Mouse (Mus musculus): ENCODE results near the gene Rela. TPM values are rescaled to one million over a fixed set of nuclear protein-coding genes. Genes with fewer than 3 reads are reported as not detected.

The Rela gene
- polyA plus RNA-seq, 1 experiment = 40.3 TPM

DNA sequence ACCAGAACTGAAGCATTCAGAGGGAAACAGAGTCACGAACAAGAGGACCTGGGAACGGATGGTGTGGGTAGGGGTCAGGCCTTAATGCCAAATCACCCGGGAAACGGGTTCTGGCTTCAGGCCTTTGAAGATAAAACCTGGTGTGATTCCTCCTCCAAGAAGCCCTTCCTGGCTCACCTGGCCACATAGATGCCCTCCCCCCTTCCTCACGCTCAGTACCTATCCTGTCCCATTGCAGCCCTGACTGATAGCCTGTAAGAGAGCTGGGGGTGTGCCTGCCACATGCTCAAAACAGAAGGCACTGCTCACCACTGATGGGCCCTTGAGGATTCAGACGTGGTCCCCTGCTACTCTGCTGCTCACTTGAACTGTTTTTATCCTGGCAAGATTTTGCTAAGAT lies 56.5 kb downstream of the Rela start:
- 68% methylated on average over 6 of the region's 6 CpGs for WGBS
- Histone ChIP-seq H3K27me3 (ENCODE audit: control insufficient read depth, insufficient read depth, low read length) (no peaks in the 10 kb centered on the region), H3K4me3 (replicated peaks; ENCODE audit: insufficient read depth, low read depth, low read length) (no peak overlapping the region), H3K4me1 (ENCODE audit: control insufficient read depth, insufficient read depth, low read length) (peaks cover 32% of the 10 kb centered on the region), H3K27ac (ENCODE audit: insufficient read depth, low read length) (no peak overlapping the region)
- TF ChIP-seq POLR2A (IDR thresholded peaks at IDR 0.05; ENCODE audit: borderline replicate concordance, insufficient read depth, low read length) (no peak), CTCF (IDR thresholded peaks at IDR 0.05; ENCODE audit: borderline replicate concordance, insufficient read depth, low read depth, low read length) (no peak)
- DNase-seq = no peak

DNA sequence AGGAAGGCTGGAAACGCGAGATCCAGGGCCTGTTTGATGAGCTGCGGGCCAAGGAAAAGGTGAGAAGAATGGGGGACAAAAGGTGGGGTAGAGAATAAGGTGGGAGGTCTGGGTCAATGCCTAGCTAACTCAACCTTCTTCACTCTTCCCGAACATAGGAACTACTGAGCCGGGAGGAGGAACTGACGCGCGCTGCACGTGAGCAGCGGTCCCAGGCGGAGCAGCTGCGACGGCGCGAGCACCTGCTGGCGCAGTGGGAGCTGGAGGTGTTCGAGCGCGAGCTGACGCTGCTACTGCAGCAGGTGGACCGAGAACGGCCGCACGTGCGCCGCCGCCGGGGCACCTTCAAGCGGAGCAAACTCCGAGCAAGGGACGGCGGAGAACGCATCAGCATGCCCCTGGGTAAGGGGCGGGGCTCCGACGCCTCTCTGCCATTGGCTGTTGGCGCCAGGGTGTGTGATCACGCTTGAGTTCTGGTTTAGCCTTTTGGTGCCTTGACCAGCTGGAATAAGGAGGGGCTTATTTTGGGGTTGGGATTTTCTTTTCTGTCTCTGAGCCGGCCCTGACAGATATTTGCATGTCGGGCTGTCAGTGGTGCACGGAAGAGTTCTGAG lies 58.7 kb downstream of the Rela start:
- no peak for TF ChIP-seq CTCF (IDR thresholded peaks at IDR 0.05; ENCODE audit: borderline replicate concordance, insufficient read depth, low read depth, low read length)
- H3K4me3 ChIP-seq (replicated peaks; ENCODE audit: insufficient read depth, low read depth, low read length) = no peak overlapping the region
- 39% methylated on average over 41 of the region's 41 CpGs for WGBS
- H3K27ac ChIP-seq (ENCODE audit: insufficient read depth, low read length) = no peak overlapping the region
- H3K27me3 ChIP-seq (ENCODE audit: control insufficient read depth, insufficient read depth, low read length) = no peaks in the 10 kb centered on the region
- no peak for DNase-seq
- H3K4me1 ChIP-seq (ENCODE audit: control insufficient read depth, insufficient read depth, low read length) = peaks cover 25% of the 10 kb centered on the region

Other genes starting within 250 kb of the Rela start
- 77.5 and 86.5 TPM in 2 replicates for gene Sart1, start 248.8 kb upstream of the Rela start, polyA plus RNA-seq (2012; rRNA removed)
- gene Tsga10ip, start 235.0 kb upstream of the Rela start, polyA plus RNA-seq (2012; rRNA removed) = 0.21 TPM in 1 of 2 replicates, not detected in the other
- gene Drap1, start 212.5 kb upstream of the Rela start, polyA plus RNA-seq (2012; rRNA removed) = 281 and 309 TPM in 2 replicates
- gene AI837181, start 212.3 kb upstream of the Rela start, polyA plus RNA-seq (2012; rRNA removed) = 130 and 134 TPM in 2 replicates
- not detected in 2 replicates for gene Fosl1, start 189.9 kb upstream of the Rela start, polyA plus RNA-seq (2012; rRNA removed)
- gene Ccdc85b, start 179.6 kb upstream of the Rela start, polyA plus RNA-seq (2012; rRNA removed) = 31.0 and 32.5 TPM in 2 replicates
- 140 and 146 TPM in 2 replicates for gene Fibp, start 176.9 kb upstream of the Rela start, polyA plus RNA-seq (2012; rRNA removed)
- gene Ctsw, start 169.0 kb upstream of the Rela start, polyA plus RNA-seq (2012; rRNA removed) = 1.2 and 1.5 TPM in 2 replicates
- 43.3 and 43.4 TPM in 2 replicates for gene Efemp2, start 163.5 kb upstream of the Rela start, polyA plus RNA-seq (2012; rRNA removed)
- 94.2 and 115 TPM in 2 replicates for gene Mus81, start 149.1 kb upstream of the Rela start, polyA plus RNA-seq (2012; rRNA removed)
- 1,135 and 1,193 TPM in 2 replicates for gene Cfl1, start 147.0 kb upstream of the Rela start, polyA plus RNA-seq (2012; rRNA removed)
- gene 1700020D05Rik, start 133.7 kb upstream of the Rela start, polyA plus RNA-seq (2012; rRNA removed) = 6.7 and 6.8 TPM in 2 replicates
- gene Snx32, start 126.9 kb upstream of the Rela start, polyA plus RNA-seq (2012; rRNA removed) = 176 and 185 TPM in 2 replicates
- gene Ovol1, start 76.8 kb upstream of the Rela start, polyA plus RNA-seq (2012; rRNA removed) = 0.05 TPM in 1 of 2 replicates, not detected in the other
- 5.1 and 5.6 TPM in 2 replicates for gene Ap5b1, start 69.5 kb upstream of the Rela start, polyA plus RNA-seq (2012; rRNA removed)
- gene Rnaseh2c, start 35.6 kb upstream of the Rela start, polyA plus RNA-seq (2012; rRNA removed) = 79.1 and 83.5 TPM in 2 replicates
- 139 and 143 TPM in 2 replicates for gene Kat5, start 27.2 kb upstream of the Rela start, polyA plus RNA-seq (2012; rRNA removed)
- gene Sipa1, start 26.2 kb downstream of the Rela start, polyA plus RNA-seq (2012; rRNA removed) = 12.4 and 14.8 TPM in 2 replicates
- gene Map3k11, start 51.3 kb downstream of the Rela start, polyA plus RNA-seq (2012; rRNA removed) = 28.6 and 29.7 TPM in 2 replicates
- gene Pcnx3, start 51.4 kb downstream of the Rela start, polyA plus RNA-seq (2012; rRNA removed) = 65.0 and 65.1 TPM in 2 replicates
- gene Kcnk7, start 66.9 kb downstream of the Rela start, polyA plus RNA-seq (2012; rRNA removed) = 0.13 and 0.24 TPM in 2 replicates
- 11.7 and 13.1 TPM in 2 replicates for gene Ehbp1l1, start 88.8 kb downstream of the Rela start, polyA plus RNA-seq (2012; rRNA removed)
- gene Fam89b, start 92.2 kb downstream of the Rela start, polyA plus RNA-seq (2012; rRNA removed) = 65.2 and 65.9 TPM in 2 replicates
- 165 and 175 TPM in 2 replicates for gene Ltbp3, start 103.4 kb downstream of the Rela start, polyA plus RNA-seq (2012; rRNA removed)
- 158 and 170 TPM in 2 replicates for gene Scyl1, start 133.9 kb downstream of the Rela start, polyA plus RNA-seq (2012; rRNA removed)
- gene Frmd8, start 237.8 kb downstream of the Rela start, polyA plus RNA-seq (2012; rRNA removed) = 23.4 and 28.3 TPM in 2 replicates
- gene Slc25a45, start 240.3 kb downstream of the Rela start, polyA plus RNA-seq (2012; rRNA removed) = 4.3 and 5.0 TPM in 2 replicates